Mouse (Mus musculus) layer of hippocampus, postnatal 36 days (tissue): ENCODE data around the gene Wdr4. TPM values are rescaled to one million over a fixed set of nuclear protein-coding genes. Genes with fewer than 3 reads are reported as not detected.

Experiments used
- DNase-seq, 2 experiments: peaks; one replicate each; pipeline ENCODE4 v3.0.0; 2022
- microRNA-seq, 2 experiments: library from miRNA; unstranded; fragments of <30 nt; microRNA quantifications; one replicate each; pipeline ENCODE4 v1.2.0; 2021
- total RNA-seq, 2 experiments: library from RNA; stranded (reverse); gene quantifications; 2 replicates each; pipeline ENCODE4 v1.2.3; 2021

Wdr4 gene
- total RNA-seq, 2 experiments from 2014 or later: 19.5 to 22.6 TPM

DNA sequence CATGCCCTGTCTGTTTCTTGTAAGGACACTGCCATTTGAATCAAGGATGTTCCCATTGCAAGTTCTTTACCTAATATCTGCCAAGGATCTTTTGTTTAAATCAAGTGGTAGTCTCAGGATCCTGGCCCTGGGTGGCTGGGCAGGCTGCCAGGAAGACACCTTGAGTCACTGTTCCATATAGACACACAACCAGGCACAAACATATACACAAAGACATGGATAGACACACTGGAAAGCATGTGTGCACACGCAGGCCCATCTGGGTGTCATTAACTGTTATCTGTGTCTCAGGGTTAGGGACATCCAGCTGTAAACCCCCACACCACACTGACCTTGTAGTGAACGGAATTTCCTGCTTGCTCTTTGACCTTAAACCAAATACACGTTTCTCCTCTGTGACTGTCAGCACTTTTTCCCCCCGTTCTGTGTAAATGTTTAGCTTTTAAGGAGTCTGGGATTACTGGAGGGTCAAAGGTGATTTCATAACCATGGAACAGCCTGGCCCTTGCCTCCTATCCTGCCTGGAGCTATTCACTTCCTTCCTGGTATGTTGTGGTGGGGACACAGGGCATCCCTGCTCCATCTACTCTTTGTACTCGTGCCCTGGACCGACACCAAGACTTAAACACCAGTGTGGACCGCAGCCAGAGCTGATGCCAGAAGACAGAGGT, 74.6 kb downstream of the Wdr4 start:
- DNase-seq: no peak

Small RNAs within 50 kb of the gene (microRNA-seq; reads per million reads assigned to microRNA genes)
- gene Gm24970: 0 reads per million in 2 experiments

Other genes with a start within 250 kb of the Wdr4 start
- 10 to 100 TPM; 10.8 to 14.3 TPM for gene Rsph1, start 242.6 kb downstream of the Wdr4 start, total RNA-seq
- 1 to 10 TPM; 5.4 to 7.1 TPM for gene Slc37a1, start 233.2 kb downstream of the Wdr4 start, total RNA-seq
- 10 to 100 TPM; 20.7 to 31.6 TPM for gene Pde9a, start 133.8 kb downstream of the Wdr4 start, total RNA-seq
- 100 to 1,000 TPM; 267 to 275 TPM for gene Ndufv3, start 135 bp upstream of the Wdr4 start, total RNA-seq
- 10 to 100 TPM; 14.6 to 17.2 TPM for gene Pknox1, start 44.8 kb upstream of the Wdr4 start, total RNA-seq
- 10 to 100 TPM; 61.0 to 66.6 TPM for gene Cbs, start 117.3 kb upstream of the Wdr4 start, total RNA-seq
- gene U2af1, start 138.9 kb upstream of the Wdr4 start, total RNA-seq: 100 to 1,000 TPM; 127 to 134 TPM
- gene Cryaa, start 157.8 kb upstream of the Wdr4 start, total RNA-seq: under 1 TPM in 1 of 2 experiments, not detected in 1; 0.40 TPM